Mouse (Mus musculus) embryonic facial prominence, embryonic 12.5 days (tissue): ENCODE data around the gene Slc6a16. TPM values are rescaled to one million over a fixed set of nuclear protein-coding genes. Genes with fewer than 3 reads are reported as not detected.
A peak's percentile ranks its signal among the peaks of the same experiment; 100 is the strongest.

Experiments
- ATAC-seq: fragments of 200-750 bp; cut with Nextera tagmentation; 2 replicates; pipeline ENCODE4 v1.8.0; 2017; ENCODE audit not compliant: insufficient number of reproducible peaks, insufficient read depth, low FRiP score, low TSS enrichment
- H3K27ac ChIP-seq: fragments of 300-500 bp; sonication (generic); 2 replicates; pipeline ENCODE4 v1.5.1; 2016; ENCODE audit warnings: mild to moderate bottlenecking
- H3K27me3 ChIP-seq: fragments of 300-500 bp; sonication (generic); 2 replicates; pipeline ENCODE4 v1.6.1; 2016; ENCODE audit warnings: mild to moderate bottlenecking, moderate library complexity
- H3K36me3 ChIP-seq: fragments of 300-500 bp; sonication (generic); 2 replicates; pipeline ENCODE4 v1.6.1; 2016; ENCODE audit warnings: mild to moderate bottlenecking
- H3K4me1 ChIP-seq: fragments of 300-500 bp; sonication (generic); 2 replicates; pipeline ENCODE4 v1.6.1; 2016
- H3K4me2 ChIP-seq: fragments of 300-500 bp; sonication (generic); replicated peaks from 2 replicates; pipeline ENCODE4 v1.6.1; 2016; ENCODE audit warnings: mild to moderate bottlenecking, moderate library complexity
- H3K4me3 ChIP-seq: fragments of 300-500 bp; sonication (generic); 2 replicates; pipeline ENCODE4 v1.5.1; 2016; ENCODE audit warnings: mild to moderate bottlenecking
- H3K9ac ChIP-seq: fragments of 300-500 bp; sonication (generic); 2 replicates; pipeline ENCODE4 v1.6.1; 2016; ENCODE audit warnings: mild to moderate bottlenecking, moderate library complexity
- H3K9me3 ChIP-seq: fragments of 300-500 bp; sonication (generic); 2 replicates; pipeline ENCODE4 v1.6.1; 2016; ENCODE audit warnings: mild to moderate bottlenecking, moderate library complexity
- WGBS: fragments of 180-500 bp; shearing (Covaris S2); methylation state at CpG from one replicate; pipeline ENCODE4 v1.1.7; 2016; 5-methylcytosine and 5-hydroxymethylcytosine counted together
- polyA plus RNA-seq: library from polyadenylated mRNA; unstranded; fragments of >200 nt; fragmentation: Nextera tagmentation; extraction: Ambion mirVana; gene quantifications from 2 replicates; pipeline ENCODE4 v1.2.1, GENCODE M21; 2016

Slc6a16 gene
- polyA plus RNA-seq, 1 experiment from 2014 or later = 0.22 TPM

DNA sequence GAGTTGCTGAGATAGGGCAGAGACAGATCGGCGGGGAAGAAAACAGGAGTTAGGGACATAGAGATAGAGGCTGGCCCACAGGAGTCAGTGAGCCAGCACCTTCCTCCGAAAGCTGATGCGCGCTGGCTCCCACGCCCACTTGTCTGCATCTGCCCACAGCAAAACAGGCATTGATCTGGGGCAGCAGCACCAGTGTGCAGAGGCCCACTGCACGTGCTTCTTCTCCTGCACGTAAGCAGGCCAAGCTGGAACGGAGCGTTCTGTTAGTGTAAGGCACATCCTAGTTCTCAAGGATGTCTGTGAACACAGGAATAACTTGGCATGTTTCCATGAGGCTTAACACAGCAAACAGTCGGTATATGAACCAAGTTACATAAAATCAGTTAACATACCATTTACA lies 41.9 kb upstream of the Slc6a16 start:
- H3K27me3 ChIP-seq = peaks cover 17% of the 10 kb centered on the region
- no peak for ATAC-seq
- no peak overlapping the region for H3K4me3 ChIP-seq
- no peaks in the 10 kb centered on the region; the same call in 1 of the 2 replicates for H3K4me1 ChIP-seq
- H3K36me3 ChIP-seq = no peaks in the 10 kb centered on the region
- no peak overlapping the region for H3K4me2 ChIP-seq
- H3K27ac ChIP-seq = no peak overlapping the region
- no peak overlapping the region for H3K9ac ChIP-seq
- no peaks in the 10 kb centered on the region for H3K9me3 ChIP-seq
- 79% methylated on average over 11 of the region's 11 CpGs for WGBS

DNA sequence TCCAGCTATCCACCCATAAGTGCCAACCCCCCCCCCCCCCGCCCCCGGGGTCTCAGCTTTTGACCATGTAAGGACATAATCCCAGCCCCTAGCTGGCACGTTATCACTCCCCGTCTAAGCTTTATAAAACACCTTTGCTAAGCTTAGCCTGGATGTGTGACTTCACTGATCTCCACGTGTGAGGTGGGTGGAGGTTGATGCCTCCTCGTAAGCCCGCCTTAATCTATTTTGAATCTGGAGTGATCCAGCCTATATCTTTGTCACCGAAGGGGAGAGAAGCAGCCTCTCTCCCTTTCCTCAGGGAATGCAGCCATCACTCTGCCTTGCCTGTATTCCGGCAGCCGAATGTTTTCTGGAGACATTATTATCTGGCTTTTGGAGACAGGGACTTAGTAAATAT lies 38.2 kb upstream of the Slc6a16 start:
- WGBS = 64% methylated on average over 10 of the region's 10 CpGs

DNA sequence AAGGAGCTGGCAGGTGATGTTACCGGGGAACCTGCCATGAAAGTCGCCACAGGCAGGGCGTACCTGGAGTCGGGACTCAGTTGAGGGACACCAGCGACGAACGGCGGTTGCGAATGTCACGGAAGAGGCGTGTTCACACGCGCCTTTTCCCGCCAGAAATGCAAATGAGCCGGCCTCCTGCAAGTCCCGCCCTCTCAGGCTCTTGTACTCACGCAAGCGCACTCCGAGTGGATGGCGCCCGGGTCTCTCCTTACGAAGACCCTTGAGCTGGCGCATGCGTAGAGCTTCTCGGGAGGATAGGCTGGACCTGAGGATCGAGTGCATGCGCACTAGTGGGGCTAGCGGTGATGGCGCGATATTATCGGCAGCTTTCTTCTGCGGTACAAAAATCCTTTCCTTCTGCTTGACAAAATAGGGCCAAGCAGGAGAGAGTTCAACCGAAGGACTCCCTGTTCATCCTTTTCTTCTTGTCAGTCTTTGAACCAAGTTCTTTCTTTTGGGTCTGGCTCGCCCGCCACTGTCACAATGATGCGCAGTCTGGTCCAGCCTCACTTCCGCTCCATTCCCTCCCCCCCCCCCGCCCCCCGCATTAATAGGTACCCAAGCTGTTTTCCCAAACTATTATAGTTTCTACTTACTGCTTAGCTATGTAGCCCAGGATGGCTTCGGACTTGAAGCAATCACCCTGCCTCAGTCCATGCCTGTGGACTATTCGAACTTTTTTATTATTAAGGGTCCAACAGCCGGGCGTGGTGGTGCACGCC lies 36.3 kb upstream of the Slc6a16 start, which contains the start of gene Ccdc155:
TSS of gene Ccdc155 (minus strand) at position 513 of the 764 bp plus-strand sequence.
- Histone ChIP-seq H3K27me3 (no peaks in the 10 kb centered on the region), H3K36me3 (no peaks in the 10 kb centered on the region), H3K27ac (peak within 1 kb of the TSS; percentile 79), H3K9me3 (no peaks in the 10 kb centered on the region; the same call in 1 of the 2 replicates), H3K4me3 (peak within 1 kb of the TSS; percentile 42), H3K9ac (peak within 1 kb of the TSS; percentile 38), H3K4me2 (peak within 1 kb of the TSS; percentile 55), H3K4me1 (no peaks in the 10 kb centered on the region)
- peak; percentile 95 for ATAC-seq
- 10% methylated on average over 43 of the region's 44 CpGs for WGBS

More for the DNA sequence above, 38.2 kb upstream of the Slc6a16 start:
- Histone ChIP-seq H3K9me3 (no peaks in the 10 kb centered on the region; the same call in 1 of the 2 replicates), H3K9ac (no peak overlapping the region), H3K27ac (no peak overlapping the region), H3K36me3 (no peaks in the 10 kb centered on the region), H3K4me1 (no peaks in the 10 kb centered on the region), H3K4me2 (no peak overlapping the region), H3K4me3 (no peak overlapping the region), H3K27me3 (peaks cover 1% of the 10 kb centered on the region)
- no peak for ATAC-seq

DNA sequence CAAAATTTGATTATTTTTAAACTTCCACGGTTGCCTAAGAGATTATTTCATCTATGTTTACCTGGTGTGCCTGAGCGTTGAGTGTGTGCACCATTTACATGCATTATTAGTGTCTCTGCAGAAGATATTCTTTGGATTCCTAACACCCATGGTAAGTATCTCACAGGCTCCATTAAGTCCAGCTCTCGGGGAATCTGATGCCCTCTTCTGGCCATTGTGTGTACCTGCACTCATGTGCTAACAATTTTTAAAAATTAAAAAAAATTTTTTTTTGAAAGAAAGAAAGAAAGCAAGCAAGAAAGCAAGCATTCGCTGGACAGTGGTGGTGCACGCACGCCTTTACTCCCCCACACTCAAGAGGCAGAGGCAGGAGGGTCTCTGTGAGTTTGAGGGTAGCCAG lies 32.6 kb upstream of the Slc6a16 start:
- H3K27me3 ChIP-seq = peaks cover 25% of the 10 kb centered on the region
- WGBS = 77% methylated on average over 6 of the region's 6 CpGs
- H3K9me3 ChIP-seq = no peaks in the 10 kb centered on the region; the same call in 1 of the 2 replicates
- no peak overlapping the region for H3K27ac ChIP-seq
- H3K9ac ChIP-seq = no peak overlapping the region
- H3K4me2 ChIP-seq = no peak overlapping the region
- no peaks in the 10 kb centered on the region for H3K36me3 ChIP-seq
- H3K4me3 ChIP-seq = no peak overlapping the region
- H3K4me1 ChIP-seq = peaks cover 6% of the 10 kb centered on the region; the same call in 1 of the 2 replicates
- ATAC-seq = no peak

DNA sequence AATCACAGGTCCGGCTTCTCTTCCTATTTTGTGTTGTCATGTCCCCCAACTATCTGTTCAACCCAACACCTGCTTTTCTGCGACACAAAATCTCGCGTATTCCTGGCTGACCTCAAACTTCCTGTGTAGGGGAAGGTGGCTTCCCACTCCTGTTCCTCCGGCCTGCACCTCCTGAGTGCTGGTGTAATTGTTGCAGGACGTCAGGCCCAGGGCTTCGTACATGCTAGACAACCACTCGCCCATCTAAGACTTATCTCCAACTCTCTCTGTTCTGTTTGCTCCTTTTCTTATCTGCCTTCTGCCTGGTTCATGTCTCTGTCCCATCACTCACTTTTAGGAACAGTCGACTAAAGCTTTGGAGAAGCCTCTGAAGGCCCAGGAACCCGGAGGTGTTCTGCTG lies 29.8 kb upstream of the Slc6a16 start:
- H3K9ac ChIP-seq = no peak overlapping the region
- WGBS = 69% methylated on average over 10 of the region's 10 CpGs

DNA sequence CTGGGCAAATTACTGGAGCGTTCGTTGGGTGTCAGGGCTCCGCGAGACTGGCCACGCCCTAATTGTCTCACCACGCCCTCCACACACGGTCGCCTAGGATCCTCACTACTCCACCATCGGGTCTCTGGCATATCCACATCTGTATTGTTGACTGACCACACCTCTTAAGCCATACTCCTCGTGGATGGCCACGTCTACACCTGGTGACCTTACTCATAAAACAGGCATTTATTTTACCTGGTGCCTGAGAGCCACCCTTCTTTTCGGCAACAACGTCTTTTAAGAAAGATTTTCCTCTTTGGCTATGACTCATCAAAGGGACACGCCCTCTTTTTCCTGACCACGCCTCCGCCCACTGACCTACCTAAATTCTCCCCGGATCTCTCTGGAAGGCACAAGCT lies 29.0 kb upstream of the Slc6a16 start, which contains the start of gene Dkkl1:
TSS of gene Dkkl1 (minus strand) at position 297 of the 401 bp plus-strand sequence.
- no peak within 1 kb of the TSS for H3K27ac ChIP-seq
- WGBS = 5% methylated on average over 17 of the region's 17 CpGs
- ATAC-seq = no peak
- H3K4me3 ChIP-seq = no peak within 1 kb of the TSS
- H3K27me3 ChIP-seq = peaks cover 25% of the 10 kb centered on the region
- H3K4me1 ChIP-seq = peaks cover 6% of the 10 kb centered on the region; the same call in 1 of the 2 replicates
- no peaks in the 10 kb centered on the region for H3K36me3 ChIP-seq
- H3K4me2 ChIP-seq = peak within 1 kb of the TSS; percentile 37
- no peaks in the 10 kb centered on the region; the same call in 1 of the 2 replicates for H3K9me3 ChIP-seq
- no peak within 1 kb of the TSS for H3K9ac ChIP-seq

More for the DNA sequence above, 29.8 kb upstream of the Slc6a16 start:
- Histone ChIP-seq H3K4me1 (peaks cover 6% of the 10 kb centered on the region; the same call in 1 of the 2 replicates), H3K4me2 (no peak overlapping the region), H3K4me3 (no peak overlapping the region), H3K36me3 (no peaks in the 10 kb centered on the region), H3K9me3 (no peaks in the 10 kb centered on the region; the same call in 1 of the 2 replicates), H3K27ac (no peak overlapping the region), H3K27me3 (peaks cover 25% of the 10 kb centered on the region)
- no peak for ATAC-seq

DNA sequence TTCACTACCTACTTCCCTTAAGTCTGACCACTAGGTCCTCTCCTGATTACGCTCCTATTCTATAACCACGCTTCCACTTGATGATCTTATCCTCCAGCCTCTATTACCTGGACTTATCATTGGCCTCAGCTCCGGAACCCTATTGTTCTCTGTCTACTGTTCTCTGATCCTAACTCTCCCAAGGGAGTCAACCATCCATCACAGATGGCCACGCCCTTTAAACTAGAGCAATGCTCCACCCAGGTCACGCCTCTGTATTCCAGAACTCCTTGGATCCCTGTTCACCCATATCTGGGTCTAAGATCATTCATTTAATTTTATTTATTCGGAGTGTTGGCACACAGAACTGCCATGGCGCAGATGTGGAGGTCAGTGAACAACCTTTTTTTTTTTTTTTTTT lies 28.5 kb upstream of the Slc6a16 start:
- H3K27me3 ChIP-seq = peaks cover 25% of the 10 kb centered on the region
- H3K4me1 ChIP-seq = peaks cover 11% of the 10 kb centered on the region
- H3K4me2 ChIP-seq = no peak overlapping the region
- H3K9ac ChIP-seq = no peak overlapping the region
- 69% methylated on average over 7 of the region's 7 CpGs for WGBS
- H3K27ac ChIP-seq = no peak overlapping the region
- H3K36me3 ChIP-seq = 0 out of 2 replicates have a peak, but pooled peaks cover 3% of the 10 kb centered on the region
- ATAC-seq = no peak
- H3K4me3 ChIP-seq = no peak overlapping the region
- no peaks in the 10 kb centered on the region; the same call in 1 of the 2 replicates for H3K9me3 ChIP-seq

DNA sequence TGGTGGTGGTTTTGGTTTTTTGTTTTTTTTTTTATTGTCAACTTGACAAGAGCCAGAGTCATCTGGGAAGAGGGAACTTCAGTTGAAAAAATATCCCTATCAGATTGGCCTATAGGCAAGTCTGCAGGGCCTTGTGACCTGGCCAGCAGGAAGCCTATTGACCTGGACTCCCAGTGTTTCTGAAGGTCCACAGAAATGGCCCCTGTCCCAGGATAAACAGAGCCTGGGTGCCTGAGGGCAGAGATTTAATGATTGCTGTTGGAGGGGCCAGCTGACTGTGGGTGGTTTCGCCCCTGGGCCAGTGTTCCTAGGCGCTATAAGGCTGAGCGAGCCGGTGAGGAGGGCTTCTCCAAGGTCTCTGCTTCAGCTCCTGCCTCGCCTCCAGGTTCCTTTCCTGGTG lies 27.2 kb upstream of the Slc6a16 start:
- H3K4me3 ChIP-seq = no peak overlapping the region
- no peak for ATAC-seq
- H3K4me2 ChIP-seq = no peak overlapping the region
- no peaks in the 10 kb centered on the region for H3K9me3 ChIP-seq
- WGBS = 51% methylated on average over 5 of the region's 5 CpGs
- H3K27me3 ChIP-seq = peaks cover 25% of the 10 kb centered on the region
- H3K4me1 ChIP-seq = peaks cover 24% of the 10 kb centered on the region
- H3K36me3 ChIP-seq = peaks cover 16% of the 10 kb centered on the region
- no peak overlapping the region for H3K9ac ChIP-seq
- H3K27ac ChIP-seq = no peak overlapping the region

DNA sequence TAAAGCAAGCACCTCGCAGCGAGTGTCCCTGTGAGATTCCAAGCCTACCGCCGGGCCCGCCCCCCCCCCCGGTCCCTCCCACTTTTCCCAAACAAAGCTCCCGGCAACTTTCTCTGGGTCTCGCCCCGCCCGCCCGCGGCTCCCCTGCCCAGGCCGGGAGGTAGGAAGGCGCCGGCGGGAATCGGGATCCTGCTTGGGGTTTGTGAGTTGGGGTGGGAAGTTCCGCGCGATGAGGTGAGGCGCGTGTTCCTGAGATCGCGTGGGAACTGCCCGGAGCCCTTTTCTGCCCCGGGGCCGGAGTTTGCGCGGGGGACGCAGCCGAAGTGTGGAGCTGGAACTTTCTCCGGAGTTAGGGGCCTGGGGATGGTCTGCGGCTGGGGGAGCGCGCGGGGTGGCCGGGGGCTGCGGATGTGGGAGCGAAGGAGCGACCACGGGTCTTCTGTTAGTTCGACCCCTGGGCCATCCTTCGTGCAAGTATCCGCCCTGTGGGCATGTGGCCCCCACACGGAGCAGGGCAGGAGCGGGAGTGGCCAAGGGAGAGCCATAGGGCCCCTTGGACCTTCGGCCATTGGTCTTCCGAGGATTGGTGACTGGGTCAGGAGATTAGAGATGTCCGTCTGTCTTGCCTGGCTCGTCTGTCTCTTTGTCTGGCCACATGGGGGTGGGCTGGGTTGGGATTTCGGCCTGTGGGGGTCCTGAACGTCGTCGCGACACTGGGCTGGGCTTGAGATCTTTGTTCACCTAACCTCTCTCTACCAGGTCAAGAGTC lies 25.0 kb upstream of the Slc6a16 start, which contains the start of gene Tead2:
TSS of gene Tead2 (plus strand) at position 81 of the 769 bp plus-strand sequence.
- WGBS = under 1% methylated on average over 54 of the region's 55 CpGs
- Histone ChIP-seq H3K9ac (peak within 1 kb of the TSS; percentile 99), H3K4me2 (peak within 1 kb of the TSS; percentile 93), H3K9me3 (no peaks in the 10 kb centered on the region), H3K27ac (peak within 1 kb of the TSS; percentile 98), H3K4me1 (peaks cover 29% of the 10 kb centered on the region), H3K36me3 (peaks cover 38% of the 10 kb centered on the region), H3K27me3 (peaks cover 15% of the 10 kb centered on the region), H3K4me3 (peak within 1 kb of the TSS; percentile 86)
- peak; percentile 25; the same call in 1 of the 2 replicates for ATAC-seq

DNA sequence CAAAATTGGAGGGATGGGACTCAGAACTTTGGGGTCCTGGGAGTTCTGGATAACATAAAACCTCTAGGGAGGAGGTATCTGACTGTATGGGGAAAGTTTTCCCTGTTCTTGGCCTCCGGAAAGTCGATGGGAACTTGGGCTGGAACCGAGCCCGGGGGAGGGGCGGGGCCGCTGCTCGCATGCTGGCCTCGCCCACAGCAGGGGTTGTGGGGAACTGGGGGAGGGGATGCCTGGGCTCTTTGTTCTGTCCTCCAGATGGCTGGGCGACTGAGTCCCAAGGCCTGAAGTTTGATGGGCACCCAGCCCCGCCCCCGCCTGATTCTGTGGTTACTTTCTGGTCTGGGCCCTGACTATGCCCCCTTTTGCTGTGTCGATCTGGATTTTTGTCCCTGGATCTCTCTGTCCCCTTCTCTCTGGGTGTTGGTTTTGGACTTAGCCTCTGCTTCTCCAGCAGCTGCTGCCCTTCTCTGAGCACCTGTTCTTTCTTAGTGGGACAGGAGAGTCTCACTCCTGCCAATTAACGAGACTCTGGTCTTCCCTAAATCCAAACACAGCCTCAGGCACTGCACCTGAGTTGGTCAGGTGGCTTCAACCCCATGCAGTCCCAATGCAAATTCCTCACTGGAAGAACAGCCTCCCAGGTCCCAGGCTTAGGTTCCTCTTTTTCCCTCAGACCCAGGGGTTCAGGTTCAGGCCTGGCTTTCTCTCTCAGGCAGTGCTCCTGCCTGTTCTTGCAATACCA lies 24.3 kb upstream of the Slc6a16 start:
- Histone ChIP-seq H3K27ac (peak overlapping the region; percentile 98), H3K9ac (peak overlapping the region; percentile 99), H3K4me2 (peak overlapping the region; percentile 93), H3K36me3 (peaks cover 45% of the 10 kb centered on the region), H3K27me3 (peaks cover 8% of the 10 kb centered on the region), H3K4me3 (peak overlapping the region; percentile 86), H3K9me3 (no peaks in the 10 kb centered on the region), H3K4me1 (peaks cover 29% of the 10 kb centered on the region)
- peak; percentile 77 for ATAC-seq
- WGBS = 3% methylated on average over 13 of the region's 13 CpGs

DNA sequence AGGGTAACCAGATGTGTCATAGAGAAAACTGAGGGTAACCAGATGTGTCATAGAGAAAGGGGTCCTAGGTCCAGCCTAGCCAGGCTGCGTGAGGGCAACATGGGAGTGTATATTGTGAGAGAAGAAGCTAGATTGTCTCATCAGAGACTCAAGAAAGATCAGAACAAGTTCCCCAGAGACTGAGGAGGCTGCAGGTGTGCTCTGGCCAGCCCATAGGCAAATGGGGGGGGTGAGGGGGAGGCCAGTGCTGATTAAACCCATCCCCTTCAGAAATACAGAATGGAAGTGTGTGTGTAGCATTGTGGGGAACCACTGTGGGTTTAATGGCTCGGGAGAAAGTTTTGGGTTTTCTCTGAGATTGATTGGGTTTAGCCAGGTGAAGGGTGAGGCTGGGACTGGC lies 19.2 kb upstream of the Slc6a16 start:
- no peak overlapping the region for H3K4me3 ChIP-seq
- H3K27me3 ChIP-seq = no peaks in the 10 kb centered on the region
- no peak for ATAC-seq
- no peaks in the 10 kb centered on the region for H3K9me3 ChIP-seq
- H3K36me3 ChIP-seq = peaks cover 94% of the 10 kb centered on the region
- H3K4me1 ChIP-seq = peaks cover 23% of the 10 kb centered on the region
- H3K4me2 ChIP-seq = no peak overlapping the region
- H3K9ac ChIP-seq = no peak overlapping the region
- WGBS = 90% methylated on average over 2 of the region's 2 CpGs
- no peak overlapping the region for H3K27ac ChIP-seq
